Mouse (Mus musculus) liver, adult 2 months (tissue): Measurements from ENCODE around the gene Sox6. TPM values are rescaled to one million over a fixed set of nuclear protein-coding genes. Genes with fewer than 3 reads are reported as not detected.

ENCODE experiments used
- DNase-seq: peaks from one replicate; pipeline ENCODE4 v3.0.0-alpha.2; 2011; ENCODE audit warnings: low read depth, low spot score; ENCODE audit errors: extremely low read depth
- H3K27ac ChIP-seq: fragments of 200-500 bp; replicated peaks from 2 replicates; pipeline ENCODE4 v1.5.1; 2012; ENCODE audit warnings: low read depth, mild to moderate bottlenecking, control low read depth, inconsistent platforms, low read length; ENCODE audit not compliant: insufficient read depth
- H3K27me3 ChIP-seq: fragments of 200-500 bp; 2 replicates; pipeline ENCODE4 v1.6.1; 2012; ENCODE audit warnings: mild to moderate bottlenecking, moderate library complexity, low read length, inconsistent platforms; ENCODE audit not compliant: control insufficient read depth, insufficient read depth
- H3K36me3 ChIP-seq: fragments of 200-500 bp; 2 replicates; pipeline ENCODE4 v1.6.1; 2012; ENCODE audit warnings: low read length, inconsistent platforms; ENCODE audit not compliant: control insufficient read depth, insufficient read depth
- H3K4me1 ChIP-seq: fragments of 200-500 bp; 2 replicates; pipeline ENCODE4 v1.6.1; 2011; ENCODE audit warnings: low read length; ENCODE audit not compliant: control insufficient read depth, insufficient read depth
- H3K4me3 ChIP-seq: fragments of 200-500 bp; 2 replicates; pipeline ENCODE4 v1.5.1; 2011; ENCODE audit warnings: low read depth, mild to moderate bottlenecking, control low read depth, low read length, moderate library complexity; ENCODE audit not compliant: insufficient read depth
- H3K79me2 ChIP-seq: fragments of 200-500 bp; 2 replicates; pipeline ENCODE4 v1.6.1; 2012; ENCODE audit warnings: inconsistent platforms, mild to moderate bottlenecking, low read length, moderate library complexity; ENCODE audit not compliant: control insufficient read depth, insufficient read depth
- H3K9ac ChIP-seq: fragments of 200-500 bp; 2 replicates; pipeline ENCODE4 v1.6.1; 2012; ENCODE audit warnings: low read depth, mild to moderate bottlenecking, control low read depth, inconsistent platforms, low read length
- CTCF ChIP-seq: fragments of 200-500 bp; IDR thresholded peaks from 2 replicates; pipeline ENCODE4 v1.5.1; 2011; ENCODE audit warnings: low read depth, low read length, control low read depth
- POLR2A ChIP-seq: fragments of 200-500 bp; IDR thresholded peaks from 2 replicates; pipeline ENCODE4 v1.6.1; 2011; ENCODE audit warnings: low read length, control low read depth; ENCODE audit not compliant: insufficient read depth; ENCODE audit errors: extremely low read depth
- WGBS: fragments of 180-500 bp; shearing (Covaris S2); methylation state at CpG from one replicate; pipeline ENCODE4 v1.1.7; 2018; 5-methylcytosine and 5-hydroxymethylcytosine counted together
- polyA plus RNA-seq: library from polyadenylated mRNA; depleted of rRNA; stranded (reverse); fragments of >200 nt; gene quantifications from 2 replicates; pipeline ENCODE4 v1.2.3, GENCODE M21; 2012
- total RNA-seq: library from RNA; depleted of rRNA; stranded (reverse); fragments of >200 nt; gene quantifications from 2 replicates; pipeline ENCODE4 v1.2.3, GENCODE M21; 2014

Gene Sox6
- total and polyA plus RNA-seq, 2 experiments, result 16.0 to 34.8 TPM

DNA sequence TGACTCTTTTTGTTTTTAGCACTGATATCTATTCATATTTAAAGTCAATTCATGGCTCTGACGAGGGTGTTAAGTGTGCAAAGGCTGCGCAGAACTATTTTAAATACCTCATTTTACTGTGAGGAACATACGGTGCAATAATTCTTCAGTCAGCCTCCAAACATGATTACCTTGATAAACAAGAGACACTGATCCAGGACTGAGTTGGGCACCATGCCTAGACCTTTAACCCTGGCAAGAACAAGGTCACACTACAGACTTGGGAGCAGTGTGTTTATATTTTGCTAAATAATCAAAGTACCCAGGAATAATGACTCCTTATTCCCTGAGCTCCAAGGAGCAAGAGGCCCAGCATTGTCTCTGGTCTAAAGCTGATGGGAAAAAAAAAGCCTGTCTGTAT is 458.8 kb downstream of the Sox6 start:
- H3K9ac ChIP-seq, result no peak overlapping the region
- no peak overlapping the region for H3K4me3 ChIP-seq
- H3K36me3 ChIP-seq, result no peaks in the 10 kb centered on the region
- peaks cover 10% of the 10 kb centered on the region; the same call in 1 of the 2 replicates for H3K4me1 ChIP-seq
- H3K27me3 ChIP-seq, result no peaks in the 10 kb centered on the region
- TF ChIP-seq CTCF (no peak), POLR2A (no peak)
- no peaks in the 10 kb centered on the region for H3K79me2 ChIP-seq
- peak; percentile 93 for DNase-seq
- WGBS, result 34% methylated on average over 3 of the region's 3 CpGs
- H3K27ac ChIP-seq, result no peak overlapping the region

DNA sequence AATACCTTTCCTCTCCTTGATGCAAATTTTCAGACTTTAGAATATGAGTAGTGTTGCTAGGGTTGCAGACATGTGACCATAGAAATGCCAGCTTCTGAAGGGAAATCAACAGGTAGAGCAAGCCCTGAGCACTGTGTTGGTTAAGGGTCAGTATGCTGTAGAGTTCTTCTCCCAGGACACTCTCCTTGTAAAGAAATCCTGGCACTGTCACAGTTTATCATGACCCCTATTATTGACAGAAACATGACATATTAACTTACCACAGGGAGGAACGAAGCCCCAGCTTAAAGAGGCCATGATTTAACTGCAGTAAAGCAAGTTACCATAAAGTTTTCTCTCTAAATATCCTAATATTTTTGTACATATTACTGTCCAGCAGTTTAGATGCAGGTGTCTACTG is 462.2 kb downstream of the Sox6 start:
- H3K4me3 ChIP-seq, result no peak overlapping the region
- 21% methylated on average over 1 of the region's 1 CpGs for WGBS
- H3K79me2 ChIP-seq, result no peaks in the 10 kb centered on the region
- H3K27ac ChIP-seq, result no peak overlapping the region
- TF ChIP-seq POLR2A (no peak), CTCF (no peak)
- H3K27me3 ChIP-seq, result no peaks in the 10 kb centered on the region
- H3K36me3 ChIP-seq, result no peaks in the 10 kb centered on the region
- H3K9ac ChIP-seq, result no peak overlapping the region
- peaks cover 10% of the 10 kb centered on the region; the same call in 1 of the 2 replicates for H3K4me1 ChIP-seq
- peak; percentile 85 for DNase-seq

DNA sequence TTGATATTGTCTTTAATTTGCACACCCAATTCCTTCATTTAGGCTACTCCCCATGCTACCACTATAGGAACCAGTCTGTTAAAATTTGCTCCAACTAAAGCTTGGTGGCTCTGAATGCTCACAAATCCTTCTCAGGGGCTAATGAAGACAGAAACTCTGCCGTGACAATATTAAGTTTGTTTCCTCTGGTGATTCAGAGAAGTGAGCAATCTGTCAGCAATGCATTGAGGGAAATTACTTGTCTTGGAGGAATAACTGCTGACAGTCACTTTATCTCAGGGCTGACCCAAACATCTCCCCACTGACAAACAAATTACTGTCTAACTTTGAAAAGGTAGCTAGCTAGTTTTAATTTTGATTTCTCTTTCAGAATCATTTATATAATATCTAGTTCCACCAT is 463.8 kb downstream of the Sox6 start:
- 84% methylated on average over 1 of the region's 1 CpGs for WGBS
- no peak for TF ChIP-seq POLR2A
- TF ChIP-seq CTCF, result no peak

DNA sequence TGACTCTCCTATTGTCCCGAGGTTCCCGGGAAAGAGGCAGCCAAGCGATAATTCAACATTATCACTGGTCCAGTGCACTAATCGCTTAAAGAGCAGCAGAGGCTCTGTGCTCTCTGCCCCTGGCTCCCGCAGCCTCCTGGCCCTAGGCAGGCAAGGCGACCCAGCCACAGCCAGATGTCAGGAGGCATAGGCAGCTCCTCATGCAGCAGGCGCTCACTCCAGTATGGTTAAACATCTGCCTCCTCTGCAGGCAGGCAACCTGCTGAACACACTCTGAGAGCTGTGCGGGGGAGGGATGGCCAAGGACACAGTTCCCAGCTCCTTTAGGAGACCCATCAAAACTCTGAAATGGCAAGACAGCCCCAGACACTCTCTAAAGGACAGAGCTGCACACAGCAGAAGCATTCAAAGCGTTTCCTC is 469.8 kb downstream of the Sox6 start:
- no peak overlapping the region for H3K4me3 ChIP-seq
- no peaks in the 10 kb centered on the region for H3K79me2 ChIP-seq
- H3K27me3 ChIP-seq, result no peaks in the 10 kb centered on the region
- WGBS, result 79% methylated on average over 9 of the region's 9 CpGs
- TF ChIP-seq POLR2A (no peak), CTCF (no peak)
- H3K9ac ChIP-seq, result no peak overlapping the region
- no peaks in the 10 kb centered on the region for H3K36me3 ChIP-seq
- DNase-seq, result no peak
- H3K4me1 ChIP-seq, result peaks cover 7% of the 10 kb centered on the region
- no peak overlapping the region for H3K27ac ChIP-seq

More for the DNA sequence above, 463.8 kb downstream of the Sox6 start:
- no peak overlapping the region for H3K27ac ChIP-seq
- H3K9ac ChIP-seq, result no peak overlapping the region
- H3K27me3 ChIP-seq, result no peaks in the 10 kb centered on the region
- no peak for DNase-seq
- no peaks in the 10 kb centered on the region for H3K36me3 ChIP-seq
- no peaks in the 10 kb centered on the region for H3K79me2 ChIP-seq
- H3K4me1 ChIP-seq, result peaks cover 10% of the 10 kb centered on the region; the same call in 1 of the 2 replicates
- no peak overlapping the region for H3K4me3 ChIP-seq

DNA sequence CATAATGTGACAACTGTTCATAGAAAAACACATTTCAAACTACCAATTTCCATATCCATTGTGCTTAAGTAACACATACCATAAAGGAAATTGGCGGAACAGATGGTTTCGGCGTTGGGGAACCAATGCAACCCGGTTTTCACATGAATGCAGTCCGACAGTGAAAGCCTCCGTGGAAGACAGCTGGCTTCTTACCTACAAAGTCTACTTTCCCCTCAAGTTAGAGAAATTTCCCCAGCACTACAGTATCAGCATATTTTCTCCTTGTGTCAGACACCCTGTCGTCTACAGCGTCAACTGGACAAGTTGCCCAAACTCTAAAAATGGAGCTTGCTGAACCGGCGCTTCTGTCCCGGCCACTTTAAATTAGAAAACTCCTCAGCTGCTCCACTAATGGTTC is 470.3 kb downstream of the Sox6 start:
- WGBS, result 94% methylated on average over 11 of the region's 11 CpGs
- Histone ChIP-seq H3K27me3 (no peaks in the 10 kb centered on the region), H3K9ac (no peak overlapping the region), H3K4me3 (no peak overlapping the region), H3K27ac (no peak overlapping the region), H3K4me1 (peaks cover 7% of the 10 kb centered on the region), H3K79me2 (no peaks in the 10 kb centered on the region), H3K36me3 (no peaks in the 10 kb centered on the region)
- no peak for DNase-seq
- TF ChIP-seq POLR2A (no peak), CTCF (no peak)

DNA sequence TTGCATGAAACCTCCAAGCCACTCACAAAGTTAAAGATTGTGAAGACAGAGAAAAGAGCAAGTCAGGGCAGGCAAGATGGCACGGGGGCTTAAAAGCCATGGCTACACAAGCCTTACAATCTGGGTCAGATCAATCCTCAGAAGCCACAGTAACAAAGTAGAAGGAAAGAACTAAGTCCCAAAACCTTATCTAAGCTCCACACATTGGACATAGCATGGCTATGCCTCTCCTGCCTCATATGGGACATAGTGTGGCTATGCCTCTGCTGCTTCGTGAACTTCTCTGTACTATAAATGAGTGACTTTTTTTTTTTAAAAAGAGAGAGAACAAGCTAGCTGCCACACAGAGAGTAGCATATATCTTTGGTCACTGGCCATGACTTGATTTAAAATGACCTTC is 471.8 kb downstream of the Sox6 start:
- H3K9ac ChIP-seq, result no peak overlapping the region
- H3K27me3 ChIP-seq, result no peaks in the 10 kb centered on the region
- H3K27ac ChIP-seq, result no peak overlapping the region
- H3K4me1 ChIP-seq, result peaks cover 7% of the 10 kb centered on the region
- no peaks in the 10 kb centered on the region for H3K36me3 ChIP-seq
- TF ChIP-seq CTCF (no peak), POLR2A (no peak)
- WGBS, result 94% methylated on average over 2 of the region's 2 CpGs
- no peak for DNase-seq
- H3K79me2 ChIP-seq, result no peaks in the 10 kb centered on the region
- H3K4me3 ChIP-seq, result no peak overlapping the region
